Mouse (Mus musculus): ENCODE measurements at regions not wholly inside any gene's neighbourhood (a gene's known extent, or its start where the extent isn't known, plus 50 kb on each side); places are given as distances from the start of the nearest gene placed in this dataset.

- TF ChIP-seq POLR2A (IDR thresholded peaks at IDR 0.05; ENCODE audit: borderline replicate concordance, control insufficient read depth, low read depth, low read length) (no peak), CTCF (IDR thresholded peaks at IDR 0.05; ENCODE audit: control insufficient read depth, insufficient read depth, low read length) (no peak)
Observed at GRCm38 (mm10) chr2:173990664-173991063, 85.4 kb upstream of the Stx16 start.
